Mouse (Mus musculus): ENCODE data around the gene Cstf1.

Gene Cstf1

DNA sequence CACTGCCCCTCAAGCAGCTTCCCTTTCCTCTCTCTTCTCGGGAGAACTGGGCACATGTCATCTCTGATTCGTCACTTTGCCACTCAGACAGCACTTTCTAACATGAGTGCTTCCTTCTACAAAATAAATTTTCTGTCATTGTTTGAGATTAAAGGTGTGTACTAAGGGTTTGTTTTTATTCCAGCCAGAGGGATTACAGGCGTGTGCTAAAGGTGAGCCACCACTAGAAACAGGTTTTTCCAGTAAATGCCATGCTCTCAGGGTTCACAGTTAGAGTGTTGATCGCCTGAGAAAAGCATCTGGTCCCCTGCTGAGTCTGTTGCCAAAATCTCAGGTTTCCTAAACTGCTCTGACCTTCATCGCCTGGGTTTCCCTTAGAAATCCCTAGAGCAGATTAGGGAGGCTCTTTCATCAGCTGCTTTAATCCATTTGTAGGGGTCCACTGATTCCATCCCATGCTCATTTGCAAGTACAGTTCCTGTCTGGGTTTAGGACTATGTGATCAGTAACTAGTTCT, 6.6 kb downstream of the Cstf1 start:
- no peak for DNase-seq (ENCODE audit: low read depth, low spot score)

DNA sequence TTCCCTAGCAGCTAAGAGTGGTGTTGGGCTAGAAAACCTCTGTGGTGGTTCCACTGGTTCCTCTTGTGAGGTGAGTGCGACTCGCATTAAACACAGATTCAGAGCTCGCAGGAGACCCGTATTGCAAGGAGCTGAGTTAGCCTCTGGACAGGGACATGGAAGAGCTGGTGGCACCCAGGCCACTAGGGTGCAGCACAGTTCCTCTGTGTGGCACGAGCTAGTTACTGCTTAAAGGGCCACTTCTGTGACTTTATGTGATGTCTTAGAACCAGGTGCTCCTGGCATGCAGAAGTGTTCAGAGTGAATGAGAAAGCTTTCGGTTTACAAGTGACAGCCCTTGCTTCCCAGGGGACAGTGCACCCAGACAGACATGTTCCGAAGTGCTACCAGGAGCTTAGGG, 7.9 kb downstream of the Cstf1 start:
- peak; percentile 61 for DNase-seq (ENCODE audit: low read depth, low spot score)

DNA sequence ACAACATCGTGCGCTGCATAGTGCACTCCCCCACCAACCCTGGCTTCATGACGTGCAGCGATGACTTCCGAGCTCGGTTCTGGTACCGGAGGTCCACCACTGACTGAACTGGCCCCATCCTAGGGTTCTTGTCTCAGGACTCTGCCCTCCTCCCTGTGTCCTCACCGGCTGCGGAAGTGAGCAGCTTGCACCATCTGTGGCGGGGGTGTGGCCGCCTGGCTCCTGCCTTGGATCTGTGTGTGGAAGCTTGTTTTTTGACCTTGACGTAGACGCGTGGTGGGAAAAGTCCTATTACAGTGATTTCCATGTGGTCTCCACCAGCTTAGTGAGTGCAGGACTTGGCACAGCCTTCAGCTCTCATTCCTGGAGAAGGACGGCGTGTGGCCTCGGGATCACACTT, 10.0 kb downstream of the Cstf1 start:
- no peak for DNase-seq (ENCODE audit: low read depth, low spot score)

DNA sequence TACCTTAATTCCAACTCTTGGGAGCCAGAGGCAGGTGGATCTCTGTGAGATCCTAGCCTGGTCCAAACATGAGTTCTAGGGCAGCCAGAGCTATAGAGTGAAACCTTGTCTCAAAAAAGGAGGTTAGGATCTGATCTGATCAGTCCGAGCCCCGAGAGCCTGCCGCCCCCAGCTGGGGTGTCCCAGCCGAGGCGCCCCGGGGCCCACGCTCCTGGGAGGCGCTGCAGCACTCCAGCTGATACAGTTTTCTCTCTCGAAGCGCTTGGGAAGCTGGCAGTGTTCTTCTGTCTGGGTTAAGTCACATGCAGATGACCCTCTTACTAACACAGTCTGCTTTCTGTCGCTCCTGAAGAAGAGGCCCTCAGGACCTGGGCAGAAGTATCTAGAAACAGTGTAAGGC, 10.9 kb downstream of the Cstf1 start:
- DNase-seq (ENCODE audit: low read depth, low spot score), result no peak

DNA sequence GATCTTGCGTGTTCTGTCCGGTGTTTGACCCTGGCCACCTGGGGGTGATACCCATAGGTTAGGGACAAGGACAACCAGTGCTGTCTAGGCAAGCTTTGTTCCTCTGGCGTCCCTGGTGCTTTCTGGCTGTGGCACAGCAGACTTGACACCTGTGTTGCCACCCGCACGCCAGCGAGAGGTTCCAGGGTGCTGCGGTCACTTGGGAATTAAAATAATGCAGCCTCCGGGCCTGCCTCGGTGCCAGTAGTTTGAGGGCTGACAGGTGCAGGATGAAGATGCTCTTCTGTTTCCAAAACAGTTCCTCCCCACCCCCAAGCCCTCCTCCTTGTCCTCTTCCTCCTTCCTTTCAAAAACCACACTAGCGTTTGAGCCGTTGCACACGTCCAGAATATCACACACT, 11.4 kb downstream of the Cstf1 start:
- DNase-seq (ENCODE audit: low read depth, low spot score), result no peak

DNA sequence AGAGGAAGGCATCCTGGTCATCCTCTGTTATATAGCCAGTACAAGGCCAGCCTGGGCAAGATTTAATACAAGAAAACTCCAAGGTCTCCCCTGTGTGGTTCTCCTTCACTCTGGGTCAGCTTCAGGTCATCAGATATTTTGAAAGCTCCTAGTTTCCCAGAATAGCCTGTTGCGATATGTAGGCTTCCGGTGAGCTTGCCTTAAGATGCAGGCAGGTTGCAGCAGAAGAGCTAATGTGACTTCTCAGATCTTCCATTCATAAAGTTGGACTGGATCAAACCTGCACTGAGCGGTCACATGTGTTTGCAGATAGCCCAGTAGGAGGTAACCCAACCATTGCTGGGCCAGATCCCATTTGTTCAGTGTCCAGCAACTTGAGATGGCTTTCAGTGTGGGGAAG, 14.2 kb downstream of the Cstf1 start:
- no peak for DNase-seq (ENCODE audit: low read depth, low spot score)

DNA sequence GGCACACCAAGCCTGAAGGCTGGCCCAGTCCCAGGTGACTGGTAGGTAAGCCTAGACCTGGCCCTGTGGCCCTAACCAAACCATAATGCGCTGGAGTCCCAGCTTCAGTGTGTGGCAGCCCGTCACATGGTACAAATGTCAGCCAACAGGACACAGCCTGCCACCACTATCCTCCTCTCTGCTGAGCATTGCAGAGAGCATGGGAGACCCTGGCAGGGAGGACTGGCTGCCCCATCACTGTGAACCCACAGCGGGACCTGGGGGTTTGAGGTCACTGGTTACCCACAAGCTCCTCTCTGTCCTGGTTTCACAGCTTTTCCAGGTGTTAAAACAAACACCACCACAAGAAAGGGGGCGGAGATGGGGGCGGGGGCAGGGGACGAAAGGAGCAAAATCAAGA, 19.9 kb downstream of the Cstf1 start:
- DNase-seq (ENCODE audit: low read depth, low spot score), result no peak

DNA sequence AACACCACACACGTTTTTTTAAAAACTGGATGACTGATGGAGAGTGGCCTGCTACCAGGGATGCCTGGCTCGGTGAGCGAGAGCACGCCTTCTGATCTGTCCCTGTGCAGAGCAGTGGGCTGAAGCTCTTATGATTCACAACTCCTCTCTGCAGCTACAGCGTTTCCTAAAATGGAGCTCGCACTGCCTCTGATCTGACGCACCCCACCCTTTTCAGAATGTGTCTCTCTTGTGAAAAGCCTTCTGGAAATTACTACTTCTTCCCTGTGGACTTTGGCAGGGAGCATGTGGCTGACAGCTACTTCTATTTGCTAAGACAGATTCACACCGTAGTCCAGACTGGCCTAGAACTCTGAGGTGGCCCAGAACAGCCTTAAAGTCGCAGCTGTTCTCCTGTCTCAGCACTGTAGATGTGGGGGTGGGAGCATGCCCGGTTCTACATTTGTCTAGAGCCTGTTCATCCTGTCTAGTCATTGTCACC, 21.6 kb downstream of the Cstf1 start:
- DNase-seq (ENCODE audit: low read depth, low spot score), result no peak

DNA sequence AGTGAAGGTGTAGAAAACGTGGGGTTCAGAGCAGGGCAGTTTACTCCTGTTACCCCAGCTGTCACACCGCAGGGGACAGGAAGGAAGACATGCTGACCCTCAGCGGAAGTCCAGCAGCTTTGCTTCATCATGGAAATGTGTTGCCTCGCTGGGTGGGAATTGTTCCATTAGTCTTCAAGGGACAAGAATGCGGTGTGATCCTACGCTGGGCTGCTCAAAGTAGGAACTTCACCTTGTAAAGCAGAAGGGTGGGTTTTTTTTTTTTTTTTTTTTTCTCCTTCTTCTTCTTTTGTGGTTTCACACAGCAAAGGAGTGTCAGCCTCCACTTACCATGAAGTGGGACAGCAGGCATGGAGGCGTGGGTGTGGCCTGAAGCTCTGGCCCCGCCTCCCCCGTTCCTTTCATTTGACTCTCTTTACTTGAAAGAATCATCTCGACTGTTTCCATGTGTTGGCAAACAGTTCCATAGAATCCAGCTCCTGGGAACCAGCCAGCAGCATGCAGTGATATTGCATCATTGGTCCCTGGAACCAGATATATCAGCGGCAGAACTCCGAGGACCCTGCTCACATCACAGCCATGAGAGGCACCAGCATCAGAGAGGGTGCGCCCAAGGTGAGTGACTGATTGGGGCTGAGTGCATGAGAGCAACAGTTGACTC, 23.0 kb downstream of the Cstf1 start, which contains the start of gene Cass4:
Gene Cass4 (plus strand): TSS at position 404 of the 661 bp plus-strand sequence.
- DNase-seq (ENCODE audit: low read depth, low spot score), result peak; percentile 67

DNA sequence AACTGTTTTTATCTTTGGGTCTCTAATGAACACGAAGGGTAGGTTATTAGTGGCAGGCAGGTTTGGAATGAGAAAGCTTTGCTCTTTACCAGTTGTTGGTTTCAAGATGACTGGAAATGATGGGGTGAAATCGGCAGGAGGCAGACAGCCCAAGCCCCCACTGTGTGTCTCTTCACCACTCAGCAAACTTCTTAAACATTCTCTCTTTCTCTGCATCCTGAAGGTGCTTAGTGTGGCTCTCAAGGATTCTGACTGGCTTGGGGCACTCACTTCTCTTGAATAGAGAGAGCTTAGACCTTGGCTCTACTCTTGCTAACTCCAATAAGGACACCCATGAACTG, 23.5 kb downstream of the Cstf1 start:
- no peak for DNase-seq (ENCODE audit: low read depth, low spot score)

DNA sequence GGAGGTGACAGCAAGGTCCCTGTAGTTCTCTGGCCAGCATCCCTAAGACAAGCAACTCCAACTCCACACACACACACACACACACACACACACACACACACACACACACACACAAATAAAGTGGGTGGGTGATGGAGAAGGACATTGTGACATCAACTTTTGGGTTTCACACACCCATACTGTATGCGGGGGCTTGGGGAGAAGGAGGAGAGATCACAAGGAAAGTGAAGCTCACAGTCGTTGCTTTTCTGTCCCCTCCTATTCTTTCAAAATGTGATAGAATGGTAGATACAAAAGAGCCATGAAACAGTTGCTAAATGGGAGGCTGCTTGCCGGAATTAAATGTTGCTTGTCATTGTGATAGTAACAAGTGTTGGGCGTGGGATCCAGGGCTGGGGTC, 24.2 kb downstream of the Cstf1 start:
- no peak for DNase-seq (ENCODE audit: low read depth, low spot score)

DNA sequence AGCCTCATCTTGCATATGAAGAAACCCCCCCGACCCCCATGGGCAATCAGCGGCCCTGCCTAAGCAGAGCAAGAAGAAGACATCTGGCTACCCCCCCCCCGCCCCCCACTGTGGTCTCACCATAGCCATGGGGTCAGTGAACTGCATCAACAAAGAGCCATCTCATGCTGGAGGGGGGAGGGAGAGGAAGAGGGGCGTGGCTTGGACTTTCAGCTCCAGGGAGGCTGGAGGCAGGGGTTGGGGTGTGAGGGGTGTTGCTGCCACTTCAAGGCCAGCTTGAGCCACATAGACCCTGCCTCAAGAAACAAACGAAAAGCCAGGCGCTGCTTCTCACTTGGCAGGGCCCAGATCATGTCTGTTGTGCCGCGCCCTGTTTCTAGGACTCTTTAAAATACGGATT, 25.5 kb downstream of the Cstf1 start:
- no peak for DNase-seq (ENCODE audit: low read depth, low spot score)

DNA sequence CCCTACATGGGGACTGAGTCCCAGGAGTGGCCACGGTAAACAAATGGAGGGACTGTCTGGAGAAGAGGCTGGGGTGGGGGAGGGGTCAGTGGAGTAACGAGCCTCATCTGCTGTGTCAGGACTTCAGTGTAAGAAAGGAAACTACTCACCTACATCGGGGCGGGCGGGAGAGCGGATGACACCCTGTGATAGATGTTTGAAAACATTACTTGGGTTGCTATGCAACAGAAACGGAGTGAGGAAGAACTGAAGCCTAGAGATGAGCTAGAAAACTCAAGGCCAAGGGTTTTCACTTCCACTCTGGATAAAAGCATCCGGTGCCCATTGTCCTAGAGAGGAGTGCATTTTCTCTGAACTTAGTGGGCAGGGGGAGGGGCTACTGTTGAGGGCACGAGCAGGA, 29.4 kb downstream of the Cstf1 start:
- no peak for DNase-seq (ENCODE audit: low read depth, low spot score)

DNA sequence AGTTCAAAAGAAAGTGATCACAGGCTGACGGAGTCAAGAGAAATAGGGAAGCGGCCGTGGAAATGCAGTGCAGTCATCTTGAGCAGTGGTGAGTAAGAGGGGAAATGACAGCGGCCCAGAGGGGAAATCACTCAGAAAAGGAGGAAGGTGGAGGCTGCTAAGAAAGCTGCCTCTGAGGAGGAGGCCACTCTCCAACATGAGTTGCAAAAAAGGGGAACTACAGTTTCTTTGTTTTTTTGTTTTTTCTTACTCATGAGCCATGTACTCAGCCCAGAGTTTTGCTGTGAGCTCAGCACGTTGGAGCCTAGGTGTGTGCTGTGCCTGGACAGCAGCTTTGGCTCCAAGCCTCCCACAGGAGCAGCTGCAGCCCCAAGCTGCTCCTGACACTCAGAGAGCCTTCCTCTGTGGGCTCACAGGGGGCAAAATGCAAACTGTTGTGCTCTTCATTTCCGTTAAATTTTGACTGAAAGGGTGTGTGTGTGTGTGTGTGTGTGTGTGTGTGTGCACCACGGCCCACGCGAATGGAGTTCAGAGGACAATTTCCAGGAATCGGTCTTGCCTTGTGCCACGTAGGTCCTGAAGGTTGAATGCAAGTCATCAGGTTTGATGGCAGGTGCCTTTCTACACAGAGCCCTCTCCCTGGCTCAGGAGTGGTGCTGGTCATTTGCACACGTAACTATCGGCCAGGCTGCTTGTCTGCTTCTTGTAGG, 30.8 kb downstream of the Cstf1 start:
- DNase-seq (ENCODE audit: low read depth, low spot score), result peak; percentile 88

DNA sequence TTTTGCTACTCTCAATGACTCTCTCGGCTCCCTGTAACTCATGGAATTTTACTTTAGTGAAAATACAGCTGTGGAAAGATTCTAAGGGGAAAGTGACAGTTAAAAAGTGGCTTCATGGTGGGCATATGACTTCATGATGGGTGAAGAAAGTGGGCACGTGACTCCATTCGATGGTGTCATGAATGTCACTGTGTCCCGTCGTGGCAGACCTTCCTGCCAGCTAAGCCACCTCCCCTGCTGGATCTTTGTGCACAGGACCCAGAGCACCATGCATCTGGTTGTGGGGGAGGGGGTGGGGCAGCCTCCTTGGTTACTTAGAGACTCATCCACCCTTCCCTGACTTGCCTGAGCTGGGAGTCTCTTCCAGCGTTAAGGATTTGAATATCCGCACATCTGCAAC, 33.8 kb downstream of the Cstf1 start:
- DNase-seq (ENCODE audit: low read depth, low spot score), result no peak

DNA sequence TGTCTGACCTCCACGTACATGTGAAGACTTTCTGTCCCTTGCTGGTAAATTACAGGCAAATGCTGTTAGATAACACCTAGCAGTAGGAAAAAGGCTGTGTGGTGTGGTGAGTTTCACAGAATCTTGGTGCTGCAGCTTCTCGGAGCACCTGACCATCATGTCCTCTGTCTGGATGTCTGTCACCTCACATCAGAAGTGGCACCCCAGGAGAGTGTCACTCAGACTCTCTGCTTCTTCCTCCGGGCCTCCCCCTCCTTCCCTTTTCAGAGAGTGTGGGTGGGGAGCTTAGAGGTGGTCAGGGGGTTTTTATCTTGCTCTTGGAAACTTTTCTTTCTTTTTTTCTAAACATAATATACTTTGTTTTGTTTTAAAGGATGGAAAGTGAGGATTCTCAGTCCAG, 34.5 kb downstream of the Cstf1 start:
- no peak for DNase-seq (ENCODE audit: low read depth, low spot score)

DNA sequence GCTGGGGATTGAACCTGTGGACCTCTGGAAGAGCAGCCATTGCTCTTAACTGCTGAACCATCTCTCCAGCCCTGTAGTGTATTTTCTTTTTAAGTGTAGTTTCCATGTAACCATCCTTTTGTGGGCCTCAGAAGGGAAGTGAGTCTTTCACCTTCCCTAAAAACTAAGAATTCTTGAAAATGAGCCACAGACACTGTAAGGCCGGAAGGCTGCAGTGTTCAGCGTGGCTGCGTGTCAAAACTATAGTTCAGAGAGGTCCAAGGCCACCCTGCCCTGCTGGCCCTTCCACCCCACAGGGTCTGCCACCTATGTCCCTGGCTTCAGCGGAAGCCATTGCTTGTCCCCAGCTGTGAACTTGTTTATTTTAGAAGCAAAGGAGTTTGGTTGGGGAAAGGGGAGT, 35.7 kb downstream of the Cstf1 start:
- DNase-seq (ENCODE audit: low read depth, low spot score), result no peak

DNA sequence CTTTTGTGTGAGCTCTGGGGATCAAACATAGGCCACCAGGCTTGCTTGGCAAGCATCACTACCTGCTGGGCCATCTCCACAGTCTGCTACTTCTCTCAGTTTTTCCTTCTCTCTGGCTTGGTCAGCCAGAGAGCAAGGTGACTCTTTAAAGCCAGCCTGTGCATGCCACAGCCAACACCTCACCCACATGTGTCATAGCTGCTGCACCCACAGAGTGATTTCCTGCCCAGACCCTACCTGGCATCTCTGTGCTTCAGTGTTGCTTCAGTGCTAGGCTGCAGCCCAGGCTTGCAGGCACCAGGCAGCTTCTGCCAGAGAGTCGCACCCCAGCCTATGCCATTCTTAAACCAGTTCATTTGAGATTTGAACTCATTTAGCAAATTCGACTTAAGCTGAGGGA, 37.0 kb downstream of the Cstf1 start:
- DNase-seq (ENCODE audit: low read depth, low spot score), result no peak

DNA sequence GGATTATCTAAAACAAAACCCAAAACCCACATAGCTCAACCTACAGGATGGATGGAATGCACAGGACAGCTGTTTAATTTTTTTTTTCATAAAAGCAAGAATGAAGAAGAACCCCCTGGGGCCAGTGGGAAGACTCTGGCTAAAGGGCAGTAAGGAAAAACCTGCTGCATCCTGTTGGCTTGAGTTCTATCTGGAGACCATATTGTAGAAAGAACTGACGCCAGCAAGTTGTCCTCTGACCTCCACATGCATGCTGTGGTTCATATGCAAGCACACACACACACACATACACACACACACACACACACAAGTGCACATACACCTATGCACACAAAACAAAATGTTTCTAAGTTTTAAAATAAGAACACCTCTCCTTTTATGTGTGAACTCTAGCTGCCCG, 40.2 kb downstream of the Cstf1 start:
- no peak for DNase-seq (ENCODE audit: low read depth, low spot score)

DNA sequence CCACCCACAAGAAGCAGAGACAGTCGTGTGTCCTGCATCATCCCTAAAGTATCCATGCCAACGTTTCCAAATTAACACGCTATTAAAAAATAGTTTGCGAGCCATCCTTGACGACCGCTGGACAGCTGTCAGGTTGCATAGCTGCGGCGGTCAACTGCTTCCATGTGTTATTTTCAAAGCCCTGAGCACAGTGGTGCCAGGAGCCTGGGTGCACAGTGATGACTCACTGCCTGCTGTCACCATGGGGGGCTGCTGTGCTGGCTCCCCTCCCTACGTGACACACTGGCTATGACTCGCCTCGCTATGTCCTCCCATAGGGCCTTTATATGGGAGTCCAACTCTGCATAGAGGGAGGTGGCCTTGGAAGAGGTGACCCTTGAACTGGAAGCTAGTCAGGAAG, 40.6 kb downstream of the Cstf1 start:
- DNase-seq (ENCODE audit: low read depth, low spot score), result no peak

DNA sequence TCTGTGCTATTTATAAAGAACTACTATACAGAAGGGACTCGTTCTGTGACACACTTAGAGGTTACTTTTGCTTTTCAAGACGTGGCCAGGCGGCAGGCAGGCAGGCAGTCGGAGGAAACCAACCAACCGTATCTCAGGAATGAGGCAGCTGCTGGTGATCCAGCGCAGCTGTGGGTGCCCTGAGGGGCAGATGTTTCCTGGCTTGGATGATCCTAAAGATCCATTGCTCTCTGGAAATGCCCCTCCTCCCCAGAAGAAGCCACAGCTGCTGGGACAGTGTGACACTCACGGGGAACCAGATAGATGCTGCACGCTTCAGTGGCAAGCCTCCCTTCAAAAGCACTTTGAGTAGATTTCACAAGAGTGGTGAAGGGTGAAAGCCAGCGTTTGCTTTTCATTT, 42.0 kb downstream of the Cstf1 start:
- DNase-seq (ENCODE audit: low read depth, low spot score), result peak; percentile 37

DNA sequence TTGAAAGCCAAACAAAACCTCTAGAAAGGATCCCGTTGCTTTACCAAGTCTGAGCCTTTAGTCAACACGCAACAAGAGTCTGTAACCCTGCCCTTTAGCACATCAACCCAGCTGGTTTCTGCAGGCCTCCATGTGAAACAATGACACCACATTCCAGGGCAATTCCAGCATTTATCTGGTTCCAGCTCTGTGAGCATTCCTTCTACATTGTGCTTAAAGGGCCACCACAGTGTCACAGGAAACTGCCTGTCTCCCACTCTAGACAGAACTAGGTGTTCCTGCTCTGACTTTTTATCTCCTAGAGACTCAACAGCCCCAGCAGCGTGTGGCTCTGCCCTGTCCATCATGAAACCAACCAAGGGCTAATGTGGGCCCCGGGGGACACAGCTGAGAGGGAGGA, 42.8 kb downstream of the Cstf1 start:
- no peak for DNase-seq (ENCODE audit: low read depth, low spot score)

DNA sequence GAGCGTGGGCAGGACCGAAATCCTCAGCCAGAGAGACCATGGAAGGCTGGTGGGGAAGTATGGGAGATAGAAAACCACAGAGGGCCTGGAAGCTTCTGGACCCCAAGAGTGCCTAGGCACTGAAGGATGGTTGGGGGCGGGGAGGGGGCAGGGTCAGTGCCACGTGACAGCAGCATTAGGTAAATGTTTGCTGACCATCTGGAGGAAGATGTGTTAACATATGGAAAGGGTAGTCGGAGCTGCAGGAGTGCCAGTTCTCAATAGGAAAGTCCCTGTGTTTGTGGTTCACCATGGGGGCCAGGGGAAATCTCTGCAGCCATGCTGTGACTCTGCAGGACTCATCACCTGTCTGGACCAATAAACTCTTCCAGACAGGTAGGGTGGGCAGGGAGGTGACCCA, 43.4 kb downstream of the Cstf1 start:
- DNase-seq (ENCODE audit: low read depth, low spot score), result no peak
